Mouse (Mus musculus) hindbrain, embryonic 12.5 days (tissue): ENCODE results near the gene Nphp1. TPM values are rescaled to one million over a fixed set of nuclear protein-coding genes. Genes with fewer than 3 reads are reported as not detected.

Experiments
- ATAC-seq: fragments of 200-750 bp; cut with Nextera tagmentation; 2 replicates; pipeline ENCODE4 v1.8.0; 2017; ENCODE audit warnings: moderate TSS enrichment; ENCODE audit not compliant: low FRiP score
- H3K27ac ChIP-seq: fragments of 300-500 bp; sonication (generic); 2 replicates; pipeline ENCODE4 v1.5.1; 2016; ENCODE audit warnings: mild to moderate bottlenecking
- H3K27me3 ChIP-seq: fragments of 300-500 bp; sonication (generic); 2 replicates; pipeline ENCODE4 v1.6.1; 2016; ENCODE audit warnings: mild to moderate bottlenecking
- H3K36me3 ChIP-seq: fragments of 300-500 bp; sonication (generic); 2 replicates; pipeline ENCODE4 v1.6.1; 2016; ENCODE audit warnings: mild to moderate bottlenecking
- H3K4me1 ChIP-seq: fragments of 300-500 bp; sonication (generic); 2 replicates; pipeline ENCODE4 v1.6.1; 2016
- H3K4me2 ChIP-seq: fragments of 300-500 bp; sonication (generic); replicated peaks from 2 replicates; pipeline ENCODE4 v1.6.1; 2016; ENCODE audit warnings: mild to moderate bottlenecking
- H3K4me3 ChIP-seq: fragments of 300-500 bp; sonication (generic); 2 replicates; pipeline ENCODE4 v1.5.1; 2016; ENCODE audit warnings: mild to moderate bottlenecking
- H3K9ac ChIP-seq: fragments of 300-500 bp; sonication (generic); 2 replicates; pipeline ENCODE4 v1.6.1; 2016; ENCODE audit warnings: mild to moderate bottlenecking, moderate library complexity
- H3K9me3 ChIP-seq: fragments of 300-500 bp; sonication (generic); replicated peaks from 2 replicates; pipeline ENCODE4 v1.6.1; 2016; ENCODE audit warnings: mild to moderate bottlenecking
- WGBS: fragments of 180-500 bp; shearing (Covaris S2); methylation state at CpG from one replicate; pipeline ENCODE4 v1.1.7; 2016; 5-methylcytosine and 5-hydroxymethylcytosine counted together
- polyA plus RNA-seq: library from polyadenylated mRNA; unstranded; fragments of >200 nt; fragmentation: Nextera tagmentation; extraction: Ambion mirVana; gene quantifications from 2 replicates; pipeline ENCODE4 v1.2.1, GENCODE M21; 2016

Gene Nphp1
- polyA plus RNA-seq, 1 experiment from 2014 or later: 29.3 TPM

- no peak for ATAC-seq
- H3K4me2 ChIP-seq: no peak overlapping the region
Observed at GRCm38 (mm10) chr2:127740756-127741519, 47.8 kb downstream of the Nphp1 start.

DNA sequence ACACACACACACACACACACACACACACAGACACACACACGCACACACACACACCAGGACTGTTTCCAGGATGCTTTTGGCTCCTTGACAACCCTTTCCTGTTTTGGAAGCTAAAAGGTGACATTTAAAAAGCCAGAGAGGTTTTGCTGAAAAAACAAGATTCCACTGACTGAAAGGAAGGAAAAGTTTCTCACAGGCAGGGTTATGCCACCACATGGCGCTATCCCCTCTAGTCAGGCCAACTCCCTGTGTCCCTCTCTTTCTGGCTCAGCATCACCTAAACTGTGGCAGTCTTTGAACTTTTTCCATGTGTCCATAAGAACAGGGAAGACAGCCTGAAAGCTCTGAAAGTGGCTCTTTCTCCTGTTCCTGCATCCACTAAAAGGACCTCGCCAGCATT lies 50.8 kb downstream of the Nphp1 start:
- no peak for ATAC-seq
- Histone ChIP-seq H3K36me3 (peaks cover 9% of the 10 kb centered on the region; the same call in 1 of the 2 replicates), H3K9me3 (no peaks in the 10 kb centered on the region), H3K4me1 (no peaks in the 10 kb centered on the region), H3K9ac (no peak overlapping the region), H3K27ac (no peak overlapping the region), H3K27me3 (no peaks in the 10 kb centered on the region), H3K4me2 (no peak overlapping the region), H3K4me3 (no peak overlapping the region)
- 81% methylated on average over 3 of the region's 3 CpGs for WGBS

More at GRCm38 (mm10) chr2:127740756-127741519, 47.8 kb downstream of the Nphp1 start:
- Histone ChIP-seq H3K4me3 (no peak overlapping the region), H3K27me3 (no peaks in the 10 kb centered on the region), H3K9me3 (no peaks in the 10 kb centered on the region), H3K36me3 (peaks cover 16% of the 10 kb centered on the region; the same call in 1 of the 2 replicates), H3K4me1 (no peaks in the 10 kb centered on the region), H3K9ac (no peak overlapping the region), H3K27ac (no peak overlapping the region)
- 62% methylated on average over 9 of the region's 9 CpGs for WGBS

DNA sequence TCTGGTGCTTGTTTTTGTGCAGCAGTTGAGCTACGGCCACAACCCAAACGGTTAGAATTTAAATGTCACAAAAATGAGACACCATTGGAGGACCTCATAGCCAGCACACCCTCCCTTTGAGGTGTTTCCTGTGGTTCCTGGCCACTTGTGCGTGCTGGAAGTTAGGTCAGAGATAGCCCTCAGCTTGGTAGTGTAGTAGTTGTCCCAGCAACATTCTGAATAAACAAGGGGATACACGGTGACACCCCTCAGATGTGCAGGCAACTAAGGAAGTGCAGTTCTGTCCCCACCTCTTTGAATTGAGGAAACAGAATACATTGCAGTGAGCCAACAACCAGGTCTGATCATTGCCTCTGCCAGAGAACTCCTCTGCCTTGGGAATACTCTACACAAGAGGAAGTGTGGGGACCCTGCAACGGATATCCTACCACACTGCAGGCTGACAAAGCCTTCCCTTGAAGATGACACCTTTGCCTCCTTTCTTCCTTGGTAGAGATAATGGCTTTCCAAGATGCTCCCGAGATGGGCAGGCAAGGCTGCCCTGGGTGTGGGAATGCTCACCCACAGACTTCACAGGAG lies 52.0 kb downstream of the Nphp1 start:
- no peak overlapping the region for H3K27ac ChIP-seq
- 76% methylated on average over 6 of the region's 6 CpGs for WGBS
- H3K27me3 ChIP-seq: no peaks in the 10 kb centered on the region

GRCm38 (mm10) chr2:127735512-127736145 lies 53.1 kb downstream of the Nphp1 start:
- no peak for ATAC-seq
- Histone ChIP-seq H3K4me2 (no peak overlapping the region), H3K27ac (no peak overlapping the region), H3K9me3 (no peaks in the 10 kb centered on the region), H3K36me3 (no peaks in the 10 kb centered on the region), H3K4me1 (no peaks in the 10 kb centered on the region), H3K4me3 (no peak overlapping the region), H3K9ac (no peak overlapping the region), H3K27me3 (peaks cover 1% of the 10 kb centered on the region)
- WGBS: 79% methylated on average over 9 of the region's 9 CpGs

More for the DNA sequence above, 52.0 kb downstream of the Nphp1 start:
- Histone ChIP-seq H3K4me2 (no peak overlapping the region), H3K4me1 (no peaks in the 10 kb centered on the region), H3K36me3 (peaks cover 9% of the 10 kb centered on the region; the same call in 1 of the 2 replicates), H3K4me3 (no peak overlapping the region), H3K9ac (no peak overlapping the region), H3K9me3 (no peaks in the 10 kb centered on the region)
- ATAC-seq: no peak

- WGBS: 78% methylated on average over 5 of the region's 5 CpGs
- no peak overlapping the region for H3K27ac ChIP-seq
Observed at GRCm38 (mm10) chr2:127734889-127735288, 53.8 kb downstream of the Nphp1 start.

GRCm38 (mm10) chr2:127730301-127730997 lies 58.2 kb downstream of the Nphp1 start:
- 49% methylated on average over 7 of the region's 7 CpGs for WGBS
- Histone ChIP-seq H3K4me3 (no peak overlapping the region), H3K4me1 (peaks cover 8% of the 10 kb centered on the region), H3K9ac (no peak overlapping the region), H3K9me3 (no peaks in the 10 kb centered on the region), H3K27ac (no peak overlapping the region), H3K4me2 (no peak overlapping the region), H3K36me3 (no peaks in the 10 kb centered on the region), H3K27me3 (peaks cover 22% of the 10 kb centered on the region)
- no peak for ATAC-seq

More at GRCm38 (mm10) chr2:127734889-127735288, 53.8 kb downstream of the Nphp1 start:
- Histone ChIP-seq H3K36me3 (no peaks in the 10 kb centered on the region), H3K4me1 (peaks cover 2% of the 10 kb centered on the region), H3K9ac (no peak overlapping the region), H3K9me3 (no peaks in the 10 kb centered on the region), H3K27me3 (peaks cover 8% of the 10 kb centered on the region), H3K4me2 (no peak overlapping the region), H3K4me3 (no peak overlapping the region)
- no peak for ATAC-seq

DNA sequence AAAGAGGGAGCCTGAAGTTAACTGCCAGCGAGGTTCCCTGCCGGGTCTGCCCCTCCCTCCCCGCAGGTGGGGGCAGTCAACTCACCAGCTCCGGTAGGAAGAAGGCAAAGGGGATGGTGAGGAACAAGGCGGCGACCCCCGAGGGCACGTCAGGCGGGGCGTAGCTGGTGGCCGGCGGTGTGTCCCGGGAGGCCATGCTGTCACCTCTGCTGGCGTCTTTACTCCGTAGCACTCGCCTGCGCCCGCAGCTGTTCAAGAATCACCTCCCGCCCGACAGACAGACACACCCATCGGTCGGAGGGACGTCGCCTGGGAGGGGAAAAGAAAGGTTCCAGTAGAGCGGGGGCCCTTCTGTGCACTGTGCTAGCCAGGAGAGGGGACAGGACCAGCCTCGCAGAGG lies 59.0 kb downstream of the Nphp1 start, which contains the start of gene Mall:
Gene Mall, minus strand, starts transcription at position 262 of the 400 bp plus-strand sequence.
- H3K36me3 ChIP-seq: no peaks in the 10 kb centered on the region
- H3K9me3 ChIP-seq: no peaks in the 10 kb centered on the region
- peak within 1 kb of the TSS; percentile 42 for H3K4me2 ChIP-seq
- no peak for ATAC-seq
- no peak within 1 kb of the TSS for H3K27ac ChIP-seq
- 2% methylated on average over 24 of the region's 26 CpGs for WGBS
- peaks cover 22% of the 10 kb centered on the region for H3K27me3 ChIP-seq
- H3K4me1 ChIP-seq: peaks cover 8% of the 10 kb centered on the region
- peak within 1 kb of the TSS; percentile 12; the same call in 1 of the 2 replicates for H3K4me3 ChIP-seq
- H3K9ac ChIP-seq: peak within 1 kb of the TSS; percentile 19; the same call in 1 of the 2 replicates

DNA sequence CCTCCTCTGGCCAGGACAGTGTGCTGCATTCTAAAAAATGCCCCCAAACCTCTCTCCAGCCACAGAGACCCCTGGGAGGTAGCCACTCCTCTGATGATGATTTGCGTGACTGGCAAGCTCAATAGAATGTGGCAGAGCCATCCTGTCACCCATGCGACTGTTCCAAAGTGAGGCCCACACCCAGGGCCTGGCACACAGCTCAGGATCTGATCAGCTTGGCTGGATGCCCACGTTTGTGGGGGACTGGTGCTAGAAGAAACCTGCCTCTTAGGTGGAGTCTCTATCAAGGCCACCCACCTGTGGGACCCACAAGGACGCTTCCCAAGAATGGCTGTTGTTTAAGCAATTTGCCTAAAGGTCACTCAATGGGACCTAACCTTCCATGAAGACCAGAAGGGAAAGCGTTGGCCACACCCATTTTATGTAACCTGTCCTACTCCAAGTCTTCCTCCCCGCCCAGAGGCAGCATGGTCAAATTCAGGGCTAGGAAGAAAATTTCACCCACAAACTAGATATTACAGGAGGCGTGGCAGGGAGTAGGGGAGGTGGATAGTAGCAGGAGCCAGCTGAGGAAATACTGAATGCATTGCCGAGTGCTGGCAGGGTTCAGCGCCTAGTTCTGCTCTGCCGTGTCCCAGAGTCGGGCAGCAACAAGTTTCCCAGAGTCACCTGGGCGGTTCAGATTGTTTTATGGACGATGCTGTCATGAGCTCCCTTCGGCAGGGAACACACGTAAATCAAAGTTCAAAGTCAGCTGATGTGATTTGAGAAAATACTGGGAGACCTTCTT lies 59.8 kb downstream of the Nphp1 start:
- H3K27ac ChIP-seq: no peak overlapping the region
- H3K9me3 ChIP-seq: no peaks in the 10 kb centered on the region
- WGBS: 38% methylated on average over 15 of the region's 15 CpGs
- no peak overlapping the region for H3K4me3 ChIP-seq
- H3K9ac ChIP-seq: no peak overlapping the region
- ATAC-seq: no peak
- H3K27me3 ChIP-seq: peaks cover 22% of the 10 kb centered on the region
- peaks cover 8% of the 10 kb centered on the region for H3K4me1 ChIP-seq
- peak overlapping the region; percentile 42; the same call in 1 of the 2 replicates for H3K4me2 ChIP-seq
- no peaks in the 10 kb centered on the region for H3K36me3 ChIP-seq

DNA sequence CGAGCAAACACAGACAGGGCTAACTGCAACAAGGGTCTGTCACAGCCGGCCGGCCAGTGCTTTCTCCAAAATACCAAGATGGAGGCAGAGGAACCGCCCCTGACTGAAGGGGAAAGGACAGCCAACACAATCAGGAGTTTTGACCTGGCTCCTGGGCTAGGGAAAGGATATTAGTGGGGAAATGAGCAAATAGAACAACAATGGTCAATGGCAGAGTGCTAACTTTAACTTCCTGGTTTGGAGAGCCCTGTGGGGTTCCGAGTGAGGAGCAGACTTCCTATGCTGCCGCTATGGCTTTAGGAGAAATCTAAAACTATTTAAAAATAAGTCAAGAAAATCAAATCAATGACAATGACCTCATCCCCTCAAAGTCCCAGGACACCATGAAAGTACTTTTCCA lies 60.6 kb downstream of the Nphp1 start:
- Histone ChIP-seq H3K27me3 (peaks cover 22% of the 10 kb centered on the region), H3K27ac (no peak overlapping the region), H3K4me1 (peaks cover 8% of the 10 kb centered on the region), H3K9me3 (no peaks in the 10 kb centered on the region), H3K4me3 (no peak overlapping the region), H3K36me3 (no peaks in the 10 kb centered on the region), H3K9ac (no peak overlapping the region), H3K4me2 (no peak overlapping the region)
- ATAC-seq: no peak
- 80% methylated on average over 6 of the region's 6 CpGs for WGBS

- 57% methylated on average over 4 of the region's 4 CpGs for WGBS
- H3K27me3 ChIP-seq: no peaks in the 10 kb centered on the region
- H3K36me3 ChIP-seq: no peaks in the 10 kb centered on the region
- H3K4me3 ChIP-seq: no peak overlapping the region
- H3K9me3 ChIP-seq: no peaks in the 10 kb centered on the region
- H3K9ac ChIP-seq: no peak overlapping the region
- H3K4me1 ChIP-seq: peaks cover 5% of the 10 kb centered on the region; the same call in 1 of the 2 replicates
- no peak overlapping the region for H3K4me2 ChIP-seq
- 0 out of 2 replicates have a peak overlapping the region, but pooled peaks have one; percentile 30 for H3K27ac ChIP-seq
- ATAC-seq: no peak
Observed at GRCm38 (mm10) chr2:127723193-127723592, 65.5 kb downstream of the Nphp1 start.

GRCm38 (mm10) chr2:127722176-127722892 lies 66.4 kb downstream of the Nphp1 start:
- Histone ChIP-seq H3K9ac (no peak overlapping the region), H3K4me1 (peaks cover 5% of the 10 kb centered on the region; the same call in 1 of the 2 replicates), H3K27me3 (no peaks in the 10 kb centered on the region), H3K4me3 (no peak overlapping the region), H3K27ac (peak overlapping the region; percentile 55; the same call in 1 of the 2 replicates), H3K9me3 (no peaks in the 10 kb centered on the region), H3K36me3 (no peaks in the 10 kb centered on the region), H3K4me2 (no peak overlapping the region)
- ATAC-seq: no peak
- 60% methylated on average over 7 of the region's 7 CpGs for WGBS
